21 mouse cellular contexts compared by ENCODE assay signal in genomic region chr11:21141242-21141641, GRCm38 (mm10). TPM values are rescaled to one million over a fixed set of nuclear protein-coding genes. Genes with fewer than 3 reads are reported as not detected.
DNase-seq lines count a peak whose midpoint lies in the region; ATAC-seq lines count a peak whose summit lies in the region.
"Had no signal": no experiment of that assay in that cellular context is flagged by ENCODE, and none has a peak within 500 bp of the region (broad histone marks: within the 10 kb centered on the region; RNA-seq: fewer than 3 reads in every experiment).

No protein-coding gene starts in this region.

- ATAC-seq in activated CD4-positive, CD25-positive, alpha-beta regulatory T cell, adult 4 months = peak; percentile 66
- peak; percentile 43 for ATAC-seq in inflammation-experienced regulatory T-cells, adult 6 months
- ATAC-seq in megakaryocyte-erythroid progenitor cell, adult 5-6 weeks (replicated peaks; ENCODE audit: low FRiP score, low TSS enrichment, poor library complexity, severe bottlenecking) = no peak
- ATAC-seq: forebrain, embryonic 14.5 days; forebrain, embryonic 16.5 days; Patski had no signal

- peak; percentile 19 for DNase-seq in heart, adult 11 months
- DNase-seq in heart, postnatal 36 days = no peak
- no peak for DNase-seq in kidney, postnatal 36 days
- no peak for DNase-seq in layer of hippocampus, adult 11-12 months (ENCODE audit: low spot score)
- DNase-seq: adrenal gland, adult 2 months; adrenal gland, postnatal 10 days; adrenal gland, postnatal 25 days; B cell, adult 2 months; cerebellum, adult 11 months; cerebellum, adult 18-20 months; cerebellum, adult 8-10 months; cerebellum, adult 9-11 months; cerebellum, postnatal 14 days; cerebellum, postnatal 36 days; embryo, embryonic 11 days had no signal

- intact Hi-C loops in heart, postnatal 36 days (cut with DNase I) = loop anchor here (5.0 kb wide), 1 partner anchor 49 kb away; the partner anchor contains the start of gene Peli1

RNA-seq across cellular contexts. Expression of gene Peli1, which starts 50.2 kb away (rescaled TPM):
- 10 to 100 TPM; 13.8 to 14.7 TPM for total RNA-seq in heart, postnatal 36 days (2021)
- 10 to 100 TPM; 55.7 to 80.7 TPM for polyA plus RNA-seq in activated CD4-positive, CD25-positive, alpha-beta regulatory T cell, adult 4 months (2017; shearing (Covaris generic))
- 10 to 100 TPM; 41.6 to 97.7 (median 96.1) TPM for polyA plus RNA-seq in inflammation-experienced regulatory T-cells, adult 6 months (2017; shearing (Covaris generic))
- 12.7 and 15.2 TPM in 2 replicates for total RNA-seq in megakaryocyte-erythroid progenitor cell, adult 5-6 weeks (2014; fragmentation: Nextera tagmentation)
- 13.1 and 18.8 TPM in 2 replicates for total RNA-seq in megakaryocyte-erythroid progenitor cell, adult 5-6 weeks (2017)
